Mouse (Mus musculus) brain, embryonic 14.5 days (tissue): Measurements from ENCODE around the gene Bcas3. TPM values are rescaled to one million over a fixed set of nuclear protein-coding genes. Genes with fewer than 3 reads are reported as not detected.

Source experiments
- DNase-seq: peaks from one replicate; pipeline ENCODE4 v3.0.0-alpha.2; 2011; ENCODE audit warnings: low read depth
- CTCF ChIP-seq: fragments of 200-500 bp; IDR thresholded peaks from 2 replicates; pipeline ENCODE4 v1.5.1; 2012; ENCODE audit warnings: inconsistent platforms, mild to moderate bottlenecking, moderate library complexity, borderline replicate concordance; ENCODE audit not compliant: insufficient read depth, insufficient read length; ENCODE audit errors: extremely low read depth
- POLR2A ChIP-seq: fragments of 200-500 bp; IDR thresholded peaks from 2 replicates; pipeline ENCODE4 v1.6.1; 2012; ENCODE audit warnings: mild to moderate bottlenecking, inconsistent platforms, borderline replicate concordance; ENCODE audit not compliant: poor library complexity, insufficient read depth, insufficient read length, severe bottlenecking; ENCODE audit errors: extremely low read depth
- polyA plus RNA-seq: library from polyadenylated mRNA; depleted of rRNA; stranded (reverse); fragments of >200 nt; gene quantifications from 2 replicates; pipeline ENCODE4 v1.2.3, GENCODE M21; 2012

The Bcas3 gene
- polyA plus RNA-seq, 1 experiment, result 26.2 TPM

- TF ChIP-seq CTCF (no peak), POLR2A (no peak)
- no peak for DNase-seq
These were observed 290.1 kb downstream of the Bcas3 start for GRCm38 (mm10) chr11:85643025-85643424.

- no peak for TF ChIP-seq CTCF
- TF ChIP-seq POLR2A, result no peak
- DNase-seq, result peak; percentile 37
These were observed 290.6 kb downstream of the Bcas3 start for GRCm38 (mm10) chr11:85643479-85644000.

GRCm38 (mm10) chr11:85644027-85644747 lies 291.2 kb downstream of the Bcas3 start:
- no peak for TF ChIP-seq POLR2A
- TF ChIP-seq CTCF, result no peak
- DNase-seq, result no peak

DNA sequence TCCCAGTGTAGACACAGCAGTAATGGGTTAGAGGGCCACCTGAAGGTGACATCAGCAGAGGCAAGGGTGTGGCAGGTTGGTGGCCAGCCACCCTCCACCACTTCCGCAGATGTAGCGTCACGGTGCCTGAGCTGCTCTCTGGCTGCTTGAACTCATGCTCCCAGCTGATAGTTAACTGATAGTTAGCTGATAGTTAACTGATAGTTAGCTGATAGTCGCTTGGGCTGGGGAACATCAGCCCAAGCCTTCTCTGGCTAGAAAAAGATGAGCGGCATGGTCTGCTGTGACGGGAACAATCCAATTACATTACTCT lies 291.7 kb downstream of the Bcas3 start:
- TF ChIP-seq POLR2A (no peak), CTCF (no peak)
- no peak for DNase-seq

- DNase-seq, result no peak
- no peak for TF ChIP-seq CTCF
- no peak for TF ChIP-seq POLR2A
These were observed 292.3 kb downstream of the Bcas3 start for GRCm38 (mm10) chr11:85645152-85645835.

- DNase-seq, result no peak
- TF ChIP-seq CTCF (no peak), POLR2A (no peak)
These were observed 295.9 kb downstream of the Bcas3 start for GRCm38 (mm10) chr11:85648893-85649292.

DNA sequence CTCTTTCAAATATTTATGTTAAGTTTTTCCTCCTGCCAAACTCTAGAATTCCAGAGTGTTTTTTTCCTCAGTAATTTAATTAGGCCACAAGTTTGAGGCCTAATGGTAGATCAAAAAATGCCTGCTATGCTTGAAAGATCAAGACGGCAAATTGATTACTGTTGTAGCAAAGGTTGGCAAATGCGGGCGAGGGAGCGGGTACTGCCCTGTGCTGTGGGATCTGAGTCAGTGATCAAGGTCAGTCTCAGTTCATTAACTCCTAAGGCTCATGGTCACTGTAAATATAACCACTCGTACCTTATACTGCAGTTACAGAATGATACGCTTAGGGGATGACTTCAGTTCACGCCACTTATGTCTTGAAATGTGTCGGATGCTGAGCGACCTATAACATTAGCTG lies 296.4 kb downstream of the Bcas3 start:
- TF ChIP-seq POLR2A (no peak), CTCF (no peak)
- DNase-seq, result no peak

GRCm38 (mm10) chr11:85657471-85657870 lies 304.5 kb downstream of the Bcas3 start:
- peak; percentile 33 for DNase-seq
- TF ChIP-seq CTCF, result no peak
- no peak for TF ChIP-seq POLR2A

GRCm38 (mm10) chr11:85660304-85660703 lies 307.3 kb downstream of the Bcas3 start:
- no peak for TF ChIP-seq POLR2A
- no peak for TF ChIP-seq CTCF
- no peak for DNase-seq

DNA sequence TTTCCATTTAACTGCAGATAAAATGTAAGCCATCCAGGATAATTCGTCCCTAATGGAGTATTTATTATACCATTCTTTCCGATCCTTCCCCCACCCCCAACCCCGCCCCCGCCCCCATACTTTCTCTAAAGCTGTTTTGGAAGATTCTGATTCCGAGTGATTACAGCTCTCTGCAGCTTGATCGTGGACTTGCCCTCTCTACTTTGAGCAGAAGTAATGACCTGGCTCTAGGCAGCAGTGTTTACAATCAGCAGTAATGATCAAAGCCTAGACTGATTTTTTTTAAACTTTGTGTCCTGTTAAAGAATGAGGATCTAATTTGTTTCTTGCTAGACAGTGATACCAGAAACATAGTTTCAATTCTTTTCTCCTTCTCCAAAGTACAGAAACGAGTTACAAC lies 314.2 kb downstream of the Bcas3 start:
- TF ChIP-seq CTCF (no peak), POLR2A (no peak)
- DNase-seq, result no peak

DNA sequence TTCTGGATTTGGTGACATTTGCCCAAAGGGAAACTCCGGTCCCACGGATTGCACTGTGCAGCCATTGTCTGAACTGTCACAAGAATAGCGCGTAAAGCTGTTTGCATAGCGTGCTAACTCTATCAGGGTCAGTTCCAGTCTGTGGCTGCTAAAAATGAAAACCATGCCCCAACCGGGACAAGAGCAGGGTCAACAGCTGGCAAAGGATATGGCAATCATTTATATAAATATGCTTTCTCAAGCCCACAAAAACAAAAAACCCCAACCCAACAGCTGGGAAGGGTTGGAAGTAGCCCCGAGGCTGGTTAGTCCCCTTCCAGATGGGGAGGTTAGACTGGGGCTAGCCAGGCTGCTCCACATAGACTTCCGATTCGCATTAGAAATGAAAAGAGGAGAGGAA lies 314.8 kb downstream of the Bcas3 start:
- DNase-seq, result no peak
- no peak for TF ChIP-seq CTCF
- TF ChIP-seq POLR2A, result no peak
